Mouse (Mus musculus): Measurements from ENCODE around the gene Adcy5.

Adcy5 gene

GRCm38 (mm10) chr16:35317460-35317859, 162.8 kb downstream of the Adcy5 start:
- no peak for DNase-seq (ENCODE audit: low spot score)

GRCm38 (mm10) chr16:35318397-35318796, 163.7 kb downstream of the Adcy5 start:
- no peak for DNase-seq (ENCODE audit: low spot score)

GRCm38 (mm10) chr16:35319335-35319734, 164.7 kb downstream of the Adcy5 start:
- no peak for DNase-seq (ENCODE audit: low spot score)

- no peak for DNase-seq (ENCODE audit: low spot score)
These were observed 165.1 kb downstream of the Adcy5 start for GRCm38 (mm10) chr16:35319773-35320172.

- no peak for DNase-seq (ENCODE audit: low spot score)
These were observed 175.8 kb downstream of the Adcy5 start for GRCm38 (mm10) chr16:35330451-35330850.
